Mouse (Mus musculus) E14TG2a.4 (cell line): ENCODE measurements around the gene Erbb4.

ENCODE experiments used
- CTCF ChIP-seq: conservative IDR thresholded peaks from 2 replicates; pipeline ENCODE4 v1.5.1; 2014; ENCODE audit warnings: low read length
- NANOG ChIP-seq: IDR thresholded peaks from 2 replicates; pipeline ENCODE4 v1.6.1; 2014; ENCODE audit warnings: borderline replicate concordance, low read length, mixed read lengths
- POU5F1 ChIP-seq: IDR thresholded peaks from 2 replicates; pipeline ENCODE4 v1.6.1; 2014; ENCODE audit warnings: low read length, borderline replicate concordance

- TF ChIP-seq CTCF (no peak), POU5F1 (no peak), NANOG (no peak)
Measured at GRCm38 (mm10) chr1:69085753-69086152, 22.1 kb downstream of the Erbb4 start.
